Mouse (Mus musculus) hindbrain, embryonic 12.5 days (tissue): ENCODE measurements at regions not wholly inside any gene's neighbourhood (a gene's known extent, or its start where the extent isn't known, plus 50 kb on each side); places are given as distances from the start of the nearest gene placed in this dataset.

ENCODE experiments used
- ATAC-seq: fragments of 200-750 bp; cut with Nextera tagmentation; 2 replicates; pipeline ENCODE4 v1.8.0; 2017; ENCODE audit warnings: moderate TSS enrichment; ENCODE audit not compliant: low FRiP score
- H3K27ac ChIP-seq: fragments of 300-500 bp; sonication (generic); 2 replicates; pipeline ENCODE4 v1.5.1; 2016; ENCODE audit warnings: mild to moderate bottlenecking
- H3K27me3 ChIP-seq: fragments of 300-500 bp; sonication (generic); 2 replicates; pipeline ENCODE4 v1.6.1; 2016; ENCODE audit warnings: mild to moderate bottlenecking
- H3K36me3 ChIP-seq: fragments of 300-500 bp; sonication (generic); 2 replicates; pipeline ENCODE4 v1.6.1; 2016; ENCODE audit warnings: mild to moderate bottlenecking
- H3K4me1 ChIP-seq: fragments of 300-500 bp; sonication (generic); 2 replicates; pipeline ENCODE4 v1.6.1; 2016
- H3K4me2 ChIP-seq: fragments of 300-500 bp; sonication (generic); replicated peaks from 2 replicates; pipeline ENCODE4 v1.6.1; 2016; ENCODE audit warnings: mild to moderate bottlenecking
- H3K4me3 ChIP-seq: fragments of 300-500 bp; sonication (generic); 2 replicates; pipeline ENCODE4 v1.5.1; 2016; ENCODE audit warnings: mild to moderate bottlenecking
- H3K9ac ChIP-seq: fragments of 300-500 bp; sonication (generic); 2 replicates; pipeline ENCODE4 v1.6.1; 2016; ENCODE audit warnings: mild to moderate bottlenecking, moderate library complexity
- H3K9me3 ChIP-seq: fragments of 300-500 bp; sonication (generic); replicated peaks from 2 replicates; pipeline ENCODE4 v1.6.1; 2016; ENCODE audit warnings: mild to moderate bottlenecking
- WGBS: fragments of 180-500 bp; shearing (Covaris S2); methylation state at CpG from one replicate; pipeline ENCODE4 v1.1.7; 2016; 5-methylcytosine and 5-hydroxymethylcytosine counted together

- Histone ChIP-seq H3K27me3 (no peaks in the 10 kb centered on the region), H3K4me2 (no peak overlapping the region), H3K9ac (no peak overlapping the region), H3K4me1 (no peaks in the 10 kb centered on the region), H3K36me3 (no peaks in the 10 kb centered on the region), H3K27ac (no peak overlapping the region), H3K9me3 (no peaks in the 10 kb centered on the region), H3K4me3 (no peak overlapping the region)
- no peak for ATAC-seq
- WGBS = 48% methylated on average over 1 of the region's 1 CpGs
Measured at GRCm38 (mm10) chr2:117811506-117811905, 300.2 kb upstream of the Thbs1 start.

GRCm38 (mm10) chr2:117811931-117812330 is 299.7 kb upstream of the Thbs1 start:
- Histone ChIP-seq H3K27ac (no peak overlapping the region), H3K36me3 (no peaks in the 10 kb centered on the region), H3K4me2 (no peak overlapping the region), H3K4me3 (no peak overlapping the region), H3K9me3 (no peaks in the 10 kb centered on the region), H3K9ac (no peak overlapping the region), H3K4me1 (no peaks in the 10 kb centered on the region), H3K27me3 (no peaks in the 10 kb centered on the region)
- no peak for ATAC-seq
- 71% methylated on average over 2 of the region's 2 CpGs for WGBS

DNA sequence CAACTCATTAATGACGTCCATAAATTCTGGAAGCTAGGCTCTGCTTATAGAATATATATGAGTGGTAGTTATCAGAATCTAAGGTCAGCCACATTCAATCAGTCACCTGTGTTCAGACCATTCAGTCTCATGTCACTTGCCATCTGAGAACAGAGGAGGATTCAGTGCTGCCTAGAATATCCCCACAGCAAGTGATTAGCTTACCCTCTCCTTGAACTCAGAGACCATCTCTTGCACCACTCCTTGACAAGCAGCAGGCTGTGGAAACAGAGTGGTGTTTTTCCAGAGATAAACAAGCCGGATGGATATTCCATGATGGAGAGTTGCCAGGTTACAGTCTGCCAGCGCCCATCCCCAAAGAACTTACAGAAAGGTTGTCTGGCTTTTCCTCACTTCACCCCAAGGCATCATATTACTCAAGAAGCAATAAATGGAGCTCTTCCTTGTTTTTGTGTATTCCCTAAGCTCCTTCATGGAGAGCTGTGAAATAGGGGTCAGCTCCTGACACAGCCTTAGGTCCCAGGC is 291.9 kb upstream of the Thbs1 start:
- no peak overlapping the region for H3K4me3 ChIP-seq
- H3K27me3 ChIP-seq = no peaks in the 10 kb centered on the region
- H3K9me3 ChIP-seq = no peaks in the 10 kb centered on the region
- H3K27ac ChIP-seq = no peak overlapping the region
- H3K36me3 ChIP-seq = no peaks in the 10 kb centered on the region
- no peak overlapping the region for H3K9ac ChIP-seq
- H3K4me1 ChIP-seq = no peaks in the 10 kb centered on the region
- WGBS = 83% methylated on average over 3 of the region's 3 CpGs
- no peak for ATAC-seq
- H3K4me2 ChIP-seq = no peak overlapping the region

GRCm38 (mm10) chr2:117820708-117821107 is 291.0 kb upstream of the Thbs1 start:
- no peak for ATAC-seq
- no peaks in the 10 kb centered on the region for H3K36me3 ChIP-seq
- H3K4me2 ChIP-seq = no peak overlapping the region
- no peak overlapping the region for H3K9ac ChIP-seq
- no peaks in the 10 kb centered on the region for H3K27me3 ChIP-seq
- no peaks in the 10 kb centered on the region for H3K9me3 ChIP-seq
- H3K4me3 ChIP-seq = no peak overlapping the region
- H3K4me1 ChIP-seq = no peaks in the 10 kb centered on the region
- no peak overlapping the region for H3K27ac ChIP-seq

- H3K4me1 ChIP-seq = no peaks in the 10 kb centered on the region
- H3K4me3 ChIP-seq = no peak overlapping the region
- no peak overlapping the region for H3K9ac ChIP-seq
- H3K9me3 ChIP-seq = no peaks in the 10 kb centered on the region
- no peak overlapping the region for H3K27ac ChIP-seq
- WGBS = 79% methylated on average over 8 of the region's 8 CpGs
- no peaks in the 10 kb centered on the region for H3K27me3 ChIP-seq
- H3K36me3 ChIP-seq = no peaks in the 10 kb centered on the region
- no peak overlapping the region for H3K4me2 ChIP-seq
- no peak for ATAC-seq
Measured at GRCm38 (mm10) chr2:117825088-117825487, 286.6 kb upstream of the Thbs1 start.

- ATAC-seq = no peak
- 83% methylated on average over 3 of the region's 3 CpGs for WGBS
- Histone ChIP-seq H3K9ac (no peak overlapping the region), H3K36me3 (no peaks in the 10 kb centered on the region), H3K9me3 (no peaks in the 10 kb centered on the region), H3K4me3 (no peak overlapping the region), H3K4me1 (no peaks in the 10 kb centered on the region), H3K27me3 (no peaks in the 10 kb centered on the region), H3K4me2 (no peak overlapping the region), H3K27ac (no peak overlapping the region)
Measured at GRCm38 (mm10) chr2:117827278-117827677, 284.4 kb upstream of the Thbs1 start.

DNA sequence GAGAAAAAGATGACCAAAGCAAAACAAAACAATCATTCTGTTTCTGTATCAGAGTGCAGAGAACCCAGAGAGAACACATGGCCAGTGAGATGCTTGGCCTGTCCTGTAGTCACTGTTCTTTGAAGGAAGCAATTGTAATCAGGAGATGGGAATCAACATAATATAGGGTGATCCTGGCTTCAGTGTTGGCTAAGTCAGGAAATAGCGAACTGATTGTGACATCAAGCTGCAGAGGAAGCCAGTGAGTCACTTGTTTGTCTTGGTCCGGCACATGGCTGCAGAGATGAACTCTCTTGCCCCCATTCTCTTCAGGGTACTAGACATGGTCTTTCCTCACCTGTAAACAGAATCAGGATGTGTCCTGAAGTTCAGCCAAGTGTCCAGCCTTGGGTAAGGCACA is 273.3 kb upstream of the Thbs1 start:
- Histone ChIP-seq H3K4me2 (no peak overlapping the region), H3K4me3 (no peak overlapping the region), H3K4me1 (no peaks in the 10 kb centered on the region), H3K36me3 (no peaks in the 10 kb centered on the region), H3K9me3 (no peaks in the 10 kb centered on the region), H3K27ac (no peak overlapping the region), H3K9ac (no peak overlapping the region), H3K27me3 (no peaks in the 10 kb centered on the region)
- WGBS = 81% methylated on average over 2 of the region's 2 CpGs
- no peak for ATAC-seq

DNA sequence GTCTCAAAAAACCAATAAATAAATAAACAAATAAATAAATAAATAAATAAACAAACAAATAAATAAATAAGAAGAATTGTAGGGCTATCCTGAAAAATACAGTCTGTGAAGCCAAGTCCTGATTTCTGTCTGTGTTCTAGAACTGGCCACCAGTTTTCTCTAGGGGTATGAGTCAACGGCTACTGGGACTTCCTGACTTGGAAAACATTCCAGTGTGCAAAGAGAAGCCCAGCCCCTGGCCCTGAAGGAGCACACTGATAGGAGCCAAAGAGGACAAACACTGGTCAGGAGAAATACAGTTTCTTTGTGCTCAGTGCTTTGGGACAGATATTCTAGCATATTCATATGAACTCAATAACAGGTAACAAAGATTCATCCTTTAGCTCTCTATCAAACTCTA is 271.3 kb upstream of the Thbs1 start:
- no peak overlapping the region for H3K9ac ChIP-seq
- H3K27ac ChIP-seq = no peak overlapping the region
- WGBS = 79% methylated on average over 1 of the region's 1 CpGs
- no peaks in the 10 kb centered on the region for H3K27me3 ChIP-seq
- no peak overlapping the region for H3K4me2 ChIP-seq
- no peak for ATAC-seq
- H3K4me1 ChIP-seq = no peaks in the 10 kb centered on the region
- H3K9me3 ChIP-seq = no peaks in the 10 kb centered on the region
- H3K4me3 ChIP-seq = no peak overlapping the region
- H3K36me3 ChIP-seq = no peaks in the 10 kb centered on the region

GRCm38 (mm10) chr2:117842309-117842986 is 269.2 kb upstream of the Thbs1 start:
- no peaks in the 10 kb centered on the region for H3K9me3 ChIP-seq
- H3K4me3 ChIP-seq = no peak overlapping the region
- H3K9ac ChIP-seq = no peak overlapping the region
- WGBS = 74% methylated on average over 1 of the region's 1 CpGs
- H3K4me2 ChIP-seq = no peak overlapping the region
- H3K4me1 ChIP-seq = no peaks in the 10 kb centered on the region
- ATAC-seq = no peak
- no peaks in the 10 kb centered on the region for H3K27me3 ChIP-seq
- no peak overlapping the region for H3K27ac ChIP-seq
- H3K36me3 ChIP-seq = no peaks in the 10 kb centered on the region

DNA sequence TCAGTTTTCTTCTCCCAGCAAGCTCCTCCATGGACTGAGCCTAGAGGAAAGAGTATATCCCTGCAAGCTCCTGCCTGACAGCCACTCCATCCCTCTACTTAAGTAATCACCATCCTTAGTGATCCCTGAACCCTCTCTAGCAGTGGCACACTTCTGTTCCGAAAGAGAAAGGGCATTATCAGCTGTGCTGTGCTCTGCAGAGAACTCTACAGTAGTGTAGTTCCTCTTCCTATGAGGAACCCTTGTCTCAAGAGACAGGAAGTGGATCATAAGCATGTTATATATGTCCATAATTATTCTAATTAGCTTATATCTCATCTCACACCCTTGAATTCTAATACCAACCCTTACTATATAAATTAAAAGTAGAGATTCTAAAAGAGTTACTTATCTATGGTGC is 259.2 kb upstream of the Thbs1 start:
- Histone ChIP-seq H3K9ac (no peak overlapping the region), H3K4me1 (no peaks in the 10 kb centered on the region), H3K27me3 (no peaks in the 10 kb centered on the region), H3K9me3 (no peaks in the 10 kb centered on the region), H3K4me3 (no peak overlapping the region), H3K27ac (no peak overlapping the region), H3K36me3 (no peaks in the 10 kb centered on the region), H3K4me2 (no peak overlapping the region)
- no peak for ATAC-seq
- 72% methylated on average over 1 of the region's 1 CpGs for WGBS

GRCm38 (mm10) chr2:117862301-117862700 is 249.4 kb upstream of the Thbs1 start:
- Histone ChIP-seq H3K4me3 (no peak overlapping the region), H3K4me2 (no peak overlapping the region), H3K36me3 (no peaks in the 10 kb centered on the region), H3K27ac (no peak overlapping the region), H3K4me1 (peaks cover 3% of the 10 kb centered on the region; the same call in 1 of the 2 replicates), H3K27me3 (no peaks in the 10 kb centered on the region), H3K9ac (no peak overlapping the region), H3K9me3 (no peaks in the 10 kb centered on the region)
- no peak for ATAC-seq
- 29% methylated on average over 3 of the region's 3 CpGs for WGBS

- Histone ChIP-seq H3K4me3 (no peak overlapping the region), H3K4me2 (no peak overlapping the region), H3K36me3 (no peaks in the 10 kb centered on the region), H3K27ac (no peak overlapping the region), H3K27me3 (no peaks in the 10 kb centered on the region), H3K9me3 (no peaks in the 10 kb centered on the region), H3K4me1 (peaks cover 8% of the 10 kb centered on the region; the same call in 1 of the 2 replicates), H3K9ac (no peak overlapping the region)
- WGBS = 90% methylated on average over 1 of the region's 1 CpGs
- no peak for ATAC-seq
Measured at GRCm38 (mm10) chr2:117865119-117865518, 246.6 kb upstream of the Thbs1 start.

DNA sequence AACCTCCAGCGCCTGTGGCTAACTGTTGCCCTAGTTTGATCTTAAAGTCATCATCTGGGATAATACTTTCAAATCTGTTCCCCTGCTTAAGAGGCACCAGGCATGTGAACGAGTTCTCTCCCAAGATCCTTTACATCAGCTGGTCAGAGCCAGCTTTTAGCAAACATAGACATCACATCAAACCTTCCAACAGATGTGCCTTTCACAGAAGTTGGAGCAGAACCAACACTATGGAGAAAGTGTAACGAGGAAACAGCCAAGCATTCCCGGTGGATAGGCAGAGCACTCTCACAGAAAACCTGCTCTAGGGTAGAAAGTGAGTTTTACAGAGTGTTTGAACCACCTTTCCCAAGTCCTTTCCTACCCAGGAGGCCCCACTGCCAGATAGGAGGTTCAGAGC is 244.7 kb upstream of the Thbs1 start:
- Histone ChIP-seq H3K27ac (no peak overlapping the region), H3K9me3 (no peaks in the 10 kb centered on the region), H3K4me1 (peaks cover 15% of the 10 kb centered on the region), H3K4me2 (no peak overlapping the region), H3K27me3 (no peaks in the 10 kb centered on the region), H3K9ac (no peak overlapping the region), H3K36me3 (no peaks in the 10 kb centered on the region), H3K4me3 (no peak overlapping the region)
- no peak for ATAC-seq
- 70% methylated on average over 4 of the region's 4 CpGs for WGBS
